Mouse (Mus musculus) lung, postnatal 25 days (tissue): ENCODE results near the gene Fam186b.
"Not testable (repeated sequence)": the region's sequence is repeated elsewhere in the genome, so short reads cannot be mapped to it uniquely, and the experiment has no call there.

Experiments used
- DNase-seq: peaks from one replicate; pipeline ENCODE4 v3.0.0; 2022; ENCODE audit warnings: low spot score

Fam186b gene

GRCm38 (mm10) chr15:99259730-99260252, 35.9 kb downstream of the Fam186b start:
- DNase-seq = peak; percentile 77

DNA sequence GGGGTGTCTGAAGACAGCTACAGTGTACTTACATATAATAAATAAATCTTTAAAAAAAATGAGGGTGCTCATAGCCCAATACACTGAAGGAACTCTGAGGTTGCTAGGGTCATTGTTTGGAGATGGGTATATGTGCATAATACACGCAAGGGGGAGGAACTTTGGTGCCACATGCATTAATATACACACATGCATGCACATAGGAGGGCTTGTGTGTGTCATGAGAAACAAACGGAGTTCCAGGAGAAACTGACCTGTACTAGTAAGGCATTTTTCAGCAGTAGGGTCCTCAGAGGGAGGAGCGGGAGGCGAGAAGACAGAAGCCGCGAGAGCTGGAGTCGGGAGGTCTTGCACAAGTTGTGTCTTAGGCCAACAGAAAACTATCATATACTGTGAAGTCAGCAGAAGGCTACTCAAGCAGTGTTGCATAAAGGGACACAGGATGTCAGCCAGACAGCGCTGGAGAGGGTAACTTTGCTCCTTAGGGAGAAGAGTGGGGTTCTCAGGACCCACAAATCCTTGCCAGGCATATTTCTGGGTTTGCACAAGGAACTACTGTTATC, 36.4 kb downstream of the Fam186b start:
- DNase-seq = no peak

DNA sequence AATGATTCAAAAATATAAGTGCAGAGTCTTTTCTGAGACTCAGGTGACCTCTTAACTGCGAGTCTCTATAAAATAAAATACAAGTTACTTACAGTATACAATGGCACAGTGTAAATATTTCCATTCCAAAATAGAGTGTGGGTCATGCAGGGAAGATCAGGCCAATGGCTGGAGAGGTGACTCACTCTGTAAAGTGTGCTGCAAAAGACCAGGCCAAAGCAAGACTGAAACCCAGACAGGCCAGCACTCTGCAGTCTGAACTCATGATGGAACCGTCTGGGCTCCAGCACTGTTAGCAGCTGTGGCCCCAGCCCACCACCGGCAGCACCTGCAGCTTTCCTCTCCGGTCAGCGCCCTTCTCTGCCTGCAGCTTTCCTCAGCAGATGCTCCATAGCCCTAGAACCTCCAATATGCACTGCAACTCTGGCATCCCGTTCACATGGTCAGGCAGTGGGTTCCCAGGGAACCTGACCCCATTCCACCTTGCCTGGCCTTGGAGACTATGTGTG, 40.4 kb downstream of the Fam186b start:
- no peak for DNase-seq

DNA sequence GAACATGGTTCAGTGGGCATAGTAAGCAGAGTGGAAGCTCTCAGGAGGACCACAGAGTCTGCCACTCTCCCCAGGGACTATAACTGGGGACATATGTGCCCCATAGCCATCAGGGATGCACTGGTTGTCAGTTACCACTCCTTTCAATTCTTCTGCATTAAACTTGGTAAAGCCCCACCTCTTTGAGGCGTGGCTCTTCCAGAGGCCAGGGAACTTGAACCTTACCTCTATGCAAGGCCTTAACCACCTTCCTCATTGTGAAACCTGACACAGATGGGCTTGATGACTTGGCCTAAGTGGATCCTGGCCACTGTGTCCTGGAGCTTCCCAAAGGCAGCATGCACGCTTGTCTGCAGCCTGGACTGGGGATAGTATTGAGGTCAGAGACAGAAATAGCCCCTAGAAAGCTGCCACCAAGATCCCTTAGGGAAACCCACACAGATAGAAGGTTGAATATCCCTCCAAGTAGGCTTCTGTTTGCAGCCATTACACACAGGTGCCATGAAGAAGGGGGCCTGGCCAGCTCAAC, 41.1 kb downstream of the Fam186b start:
- DNase-seq = no peak

DNA sequence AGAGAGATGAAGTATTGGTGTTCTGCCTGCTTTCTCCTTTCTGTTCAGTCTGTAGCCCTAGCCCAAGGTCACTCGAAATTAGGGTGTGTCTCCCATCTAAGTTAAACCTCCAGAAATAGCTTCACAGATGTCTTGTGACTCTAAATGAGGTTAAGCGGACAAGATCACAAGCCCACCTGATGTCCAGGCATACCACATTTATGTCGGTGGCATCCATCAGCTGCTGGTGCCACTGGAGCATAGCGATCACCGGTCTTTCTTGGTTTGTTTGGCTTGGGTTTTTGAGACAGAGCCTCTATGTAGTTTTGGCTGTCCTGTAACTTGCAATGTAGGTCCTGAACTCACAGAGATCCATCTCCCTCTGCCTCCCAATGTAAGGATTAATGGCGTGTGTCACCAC, 41.9 kb downstream of the Fam186b start:
- DNase-seq = no peak

GRCm38 (mm10) chr15:99253175-99253479, 42.6 kb downstream of the Fam186b start:
- not testable (repeated sequence) for DNase-seq

DNA sequence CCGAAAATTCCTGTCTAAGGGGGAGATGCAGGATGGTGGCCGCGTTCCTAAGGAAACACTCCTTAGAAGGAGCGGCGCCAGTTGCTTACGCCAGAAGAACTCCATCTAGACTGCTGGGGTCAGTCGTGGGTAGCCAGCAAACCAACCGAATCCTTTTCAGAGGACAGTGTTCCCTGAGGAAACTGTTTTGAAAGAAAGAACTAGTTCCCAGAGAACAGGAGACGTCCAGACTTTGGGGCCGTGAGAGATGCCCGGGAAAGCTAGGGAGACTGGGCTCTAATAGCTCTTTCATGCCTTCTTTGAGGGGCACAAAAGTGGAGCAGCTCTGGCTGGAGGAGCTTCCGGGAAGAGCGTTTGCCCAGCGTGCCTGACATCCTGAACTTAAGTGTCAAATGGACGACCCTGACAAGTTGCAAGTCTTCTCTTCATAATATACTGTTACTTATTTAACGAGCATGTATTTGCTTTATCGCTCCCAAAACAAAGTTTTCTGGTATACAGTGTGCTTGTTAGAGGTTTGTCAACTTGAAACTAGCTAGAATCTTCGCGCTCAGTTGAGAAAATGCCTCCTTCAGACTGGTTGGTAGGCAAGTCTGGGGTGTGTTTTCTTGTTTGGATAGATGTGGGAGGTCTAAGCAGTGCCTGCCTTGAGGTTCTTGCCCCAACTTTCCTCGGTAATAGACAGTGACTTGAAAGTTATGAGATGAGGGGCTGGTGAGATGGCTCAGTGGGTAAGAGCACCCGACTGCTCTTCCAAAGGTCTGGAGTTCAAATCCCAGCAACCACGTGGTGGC, 43.1 kb downstream of the Fam186b start:
- DNase-seq = no peak

- peak; percentile 98 for DNase-seq
Measured at GRCm38 (mm10) chr15:99251626-99252380, 43.9 kb downstream of the Fam186b start, which contains the start of gene Mcrs1. TSS of gene Mcrs1 (minus strand) at chr15:99251961.

DNA sequence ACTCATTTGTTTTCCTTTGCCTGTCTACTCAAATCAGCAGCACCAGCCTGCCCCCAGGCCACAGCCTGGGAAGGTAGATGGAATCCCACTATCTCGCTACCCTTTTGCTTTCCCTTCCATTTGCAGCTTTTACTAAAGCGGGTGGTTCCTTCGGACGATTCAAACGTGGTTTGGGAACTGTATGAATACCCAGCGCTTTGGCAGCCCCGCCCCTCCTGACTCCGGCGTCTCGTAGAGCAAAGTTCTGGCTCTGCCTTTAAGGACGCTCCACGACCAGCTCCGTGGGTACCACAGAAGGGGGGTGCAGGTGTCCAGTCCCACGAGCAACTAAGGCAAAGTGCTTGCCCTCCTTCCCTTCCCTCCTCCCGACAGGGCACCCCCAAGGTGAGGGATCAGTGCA, 44.6 kb downstream of the Fam186b start:
- not testable (repeated sequence) for DNase-seq

DNA sequence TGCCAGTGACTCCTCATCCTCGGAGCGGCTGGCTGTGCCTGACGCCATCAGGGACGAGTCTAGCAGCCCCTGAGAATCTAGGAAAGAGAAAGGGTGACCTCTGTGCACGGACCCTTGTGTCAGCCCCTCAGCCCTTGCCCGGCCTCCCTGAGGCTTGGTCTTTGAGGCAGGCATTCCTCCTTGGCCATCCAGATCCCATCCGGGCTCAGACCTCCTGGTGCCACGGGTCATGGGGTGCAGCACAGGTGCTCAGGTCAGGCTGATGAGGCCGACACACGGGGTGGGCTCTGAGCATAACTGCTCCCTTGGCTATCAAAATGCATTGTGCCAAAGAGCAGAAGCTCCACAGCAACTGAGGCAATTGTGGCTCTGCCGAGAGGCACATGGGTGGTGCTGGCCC, 45.8 kb downstream of the Fam186b start:
- DNase-seq = no peak

- DNase-seq = no peak
Measured at GRCm38 (mm10) chr15:99248972-99249371, 46.7 kb downstream of the Fam186b start.

- not testable (repeated sequence) for DNase-seq
Measured at GRCm38 (mm10) chr15:99246736-99247135, 49.0 kb downstream of the Fam186b start.

DNA sequence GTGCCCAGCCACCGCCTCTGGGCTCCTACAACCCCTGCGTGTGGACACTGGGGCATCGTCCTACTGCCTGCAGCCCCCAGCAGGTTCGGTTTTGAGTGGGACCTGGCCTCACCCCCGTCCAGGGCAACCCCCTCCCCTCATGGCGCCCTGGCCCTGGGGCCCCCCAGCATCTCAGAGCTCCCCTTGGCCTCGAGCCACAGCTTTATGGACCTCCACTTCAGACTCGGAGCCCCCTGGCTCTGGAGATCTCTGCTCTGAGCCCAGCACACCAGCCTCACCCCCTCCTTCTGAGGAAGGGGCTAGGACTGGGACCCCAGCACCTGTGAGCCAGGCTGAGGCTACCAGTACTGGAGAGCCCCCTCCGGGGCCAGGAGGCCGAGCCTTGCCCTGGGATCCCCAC, 53.6 kb downstream of the Fam186b start:
- no peak for DNase-seq

DNA sequence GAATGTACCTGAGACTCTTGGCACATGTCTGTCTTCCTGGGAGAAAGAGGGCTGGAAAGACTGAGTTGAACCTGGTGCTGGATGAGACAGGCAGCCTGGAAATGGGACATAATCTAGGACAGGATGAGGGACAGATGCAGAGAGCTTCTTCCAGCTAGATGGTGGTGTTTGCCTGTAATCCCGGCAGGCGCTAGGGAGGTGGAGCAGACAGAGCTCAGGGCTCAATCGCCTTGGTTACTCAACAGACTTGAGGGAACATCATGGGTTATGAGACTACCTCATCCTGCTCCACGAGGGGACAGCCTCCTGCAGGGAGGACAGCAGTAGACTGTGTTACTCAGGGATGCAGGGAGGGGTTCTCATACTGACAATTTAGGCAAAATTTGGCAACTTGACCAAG, 54.4 kb downstream of the Fam186b start:
- no peak for DNase-seq

DNA sequence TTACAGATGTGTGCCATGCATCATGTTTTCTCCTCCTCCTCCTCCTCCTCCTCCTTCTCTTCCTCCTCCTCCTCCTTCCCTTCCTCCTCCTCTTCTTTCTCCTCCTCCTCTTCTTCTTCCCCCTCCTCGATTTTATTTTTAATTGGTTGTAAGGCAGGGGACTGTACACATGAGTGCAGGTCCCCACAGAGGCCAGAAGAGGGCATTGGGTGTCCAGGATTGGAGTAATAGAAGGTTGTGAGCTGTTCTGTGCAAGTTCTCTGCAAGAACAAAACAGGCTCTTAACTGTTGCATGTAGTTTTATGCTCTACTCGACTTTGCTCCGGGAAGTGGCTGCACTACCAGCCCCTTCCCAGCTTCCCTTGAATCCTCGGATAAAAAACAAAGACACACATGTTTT, 55.6 kb downstream of the Fam186b start:
- no peak for DNase-seq

DNA sequence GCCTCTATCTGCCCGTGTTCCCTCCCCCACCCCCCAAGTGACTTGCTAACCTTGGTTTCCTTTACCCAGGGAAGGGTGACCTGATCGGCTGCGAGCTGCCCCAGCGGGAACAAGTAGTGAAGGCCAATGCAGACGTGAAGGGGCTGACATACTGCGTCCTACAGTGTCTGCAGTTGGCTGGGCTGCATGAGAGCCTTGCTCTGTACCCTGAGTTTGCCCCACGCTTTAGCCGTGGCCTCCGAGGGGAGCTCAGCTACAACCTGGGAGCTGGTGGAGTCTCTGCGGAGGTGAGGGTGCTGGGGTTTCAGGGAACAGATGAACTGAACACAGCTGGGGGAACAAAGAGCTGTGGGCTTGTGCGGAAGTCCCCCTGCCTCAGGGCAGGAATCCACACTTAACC, 57.7 kb downstream of the Fam186b start:
- no peak for DNase-seq

DNA sequence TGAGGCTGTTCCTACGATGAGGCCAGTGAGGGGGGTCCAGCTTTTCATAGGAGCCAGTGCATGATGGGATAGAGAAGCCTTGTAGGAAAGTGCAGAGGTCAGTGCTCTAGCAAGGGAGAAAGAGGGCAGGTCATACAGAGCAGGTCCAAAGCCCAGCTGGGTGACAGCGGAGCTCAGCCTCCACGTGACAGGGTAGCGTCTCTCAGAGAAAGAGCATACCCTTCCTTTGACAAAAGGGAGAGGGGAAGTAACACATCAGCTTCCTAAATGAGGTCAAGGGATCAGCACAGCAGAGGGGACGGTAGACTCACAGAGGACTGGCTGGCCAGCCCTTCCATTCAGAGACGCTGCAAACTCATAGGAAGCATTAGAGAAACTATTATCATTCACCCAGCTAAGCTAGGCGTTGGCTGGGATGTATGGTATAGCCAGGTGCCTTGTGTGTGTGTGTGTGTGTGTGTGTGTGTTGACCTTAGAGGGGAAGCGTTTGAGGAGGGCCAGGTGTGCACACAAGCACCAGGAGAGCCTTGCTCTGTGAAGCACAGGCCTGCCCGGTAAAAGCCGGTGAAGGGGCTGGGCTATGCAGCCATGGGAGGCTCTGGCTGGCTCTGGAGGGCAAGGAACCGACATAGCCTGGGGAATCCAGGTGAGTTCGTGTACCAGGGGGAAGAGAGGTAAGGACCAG, 61.2 kb downstream of the Fam186b start:
- no peak for DNase-seq

DNA sequence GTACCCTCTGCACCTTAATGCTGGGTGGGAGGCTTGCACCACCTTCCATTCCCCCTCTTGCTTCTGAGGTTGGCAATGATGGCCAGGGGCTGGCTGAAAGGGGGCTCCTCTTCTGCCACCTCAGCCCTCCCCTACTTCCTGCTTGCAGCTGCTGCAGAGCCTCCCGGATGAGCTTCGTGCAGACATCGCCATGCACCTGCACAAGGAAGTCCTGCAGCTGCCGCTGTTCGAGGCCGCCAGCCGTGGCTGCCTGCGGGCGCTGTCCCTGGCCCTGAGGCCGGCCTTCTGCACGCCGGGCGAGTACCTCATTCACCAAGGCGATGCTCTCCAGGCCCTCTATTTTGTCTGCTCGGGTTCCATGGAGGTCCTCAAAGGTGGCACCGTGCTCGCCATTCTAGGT, 62.0 kb downstream of the Fam186b start:
- no peak for DNase-seq

GRCm38 (mm10) chr15:99231998-99232397, 63.7 kb downstream of the Fam186b start:
- no peak for DNase-seq

- DNase-seq = no peak
Measured at GRCm38 (mm10) chr15:99226090-99226489, 69.6 kb downstream of the Fam186b start.

DNA sequence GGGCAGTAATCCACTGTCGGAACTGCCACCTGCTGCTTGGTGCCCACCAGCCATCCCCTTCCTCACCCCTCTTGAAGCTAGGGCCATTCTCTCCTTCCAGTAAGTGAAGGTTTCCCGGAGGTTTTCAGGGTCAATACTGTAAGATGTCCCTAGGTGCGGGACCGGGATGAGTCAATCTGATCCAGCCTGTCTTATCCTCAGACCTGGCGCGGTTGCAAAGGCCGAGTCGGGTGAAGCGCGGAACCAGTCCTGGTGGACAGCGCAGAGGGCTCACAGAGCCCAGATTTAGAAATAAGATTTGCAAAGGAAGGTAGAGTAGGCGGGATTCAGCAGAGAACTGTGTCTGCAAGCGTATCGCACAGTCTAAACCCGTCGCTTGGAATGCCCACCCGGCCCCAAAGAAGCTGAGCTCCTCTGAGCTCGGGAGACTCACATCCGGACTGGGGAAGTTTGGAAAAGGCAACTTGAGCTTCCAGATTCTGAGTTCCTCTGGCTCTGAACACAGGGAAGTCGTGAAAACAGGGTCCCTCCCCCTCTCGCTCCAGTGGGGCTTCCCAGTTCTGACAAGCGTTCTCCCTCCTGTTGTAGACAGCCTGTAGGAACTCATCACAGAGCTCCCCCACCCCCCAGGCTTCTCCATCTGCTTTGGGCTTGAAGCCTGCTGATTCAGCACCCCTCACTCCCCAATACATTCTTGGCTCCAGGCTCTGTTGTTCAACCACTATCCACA, 70.4 kb downstream of the Fam186b start:
- no peak for DNase-seq
